Mouse (Mus musculus) CH12.LX (cell line): Measurements from ENCODE around the gene Plcb3. TPM values are rescaled to one million over a fixed set of nuclear protein-coding genes. Genes with fewer than 3 reads are reported as not detected.
A peak's percentile ranks its signal among the peaks of the same experiment; 100 is the strongest.

Experiments
- DNase-seq: peaks from one replicate; pipeline ENCODE4 v3.0.0-alpha.2; 2013; ENCODE audit errors: extremely low read depth
- H3K27ac ChIP-seq: 2 replicates; pipeline ENCODE4 v1.5.1; 2012; ENCODE audit warnings: low read depth, mild to moderate bottlenecking, control low read depth, moderate library complexity; ENCODE audit not compliant: insufficient read depth
- H3K27me3 ChIP-seq: replicated peaks from 2 replicates; pipeline ENCODE3; 2012; ENCODE audit warnings: inconsistent platforms
- H3K36me3 ChIP-seq, 2 experiments: replicated peaks in 1 of 2; 2 replicates each; pipeline versions ENCODE3 to v1.6.1; 2012; ENCODE audit warnings: inconsistent platforms in 1 of 2, low read length in 1 of 2, mild to moderate bottlenecking in 1 of 2, mixed read lengths in 1 of 2, moderate library complexity in 1 of 2; ENCODE audit not compliant: control insufficient read depth in 1 of 2, insufficient read depth in 1 of 2
- H3K4me1 ChIP-seq, 2 experiments: 2 replicates each; pipeline ENCODE4 v1.6.1; 2012; ENCODE audit warnings: inconsistent platforms in 1 of 2, moderate library complexity in 1 of 2; ENCODE audit not compliant: insufficient read depth in 2 of 2, control insufficient read depth in 1 of 2
- H3K4me2 ChIP-seq: 2 replicates; pipeline ENCODE4 v1.6.1; 2012; ENCODE audit warnings: low read depth, mild to moderate bottlenecking, control low read depth; ENCODE audit not compliant: poor library complexity, insufficient read depth, severe bottlenecking
- H3K4me3 ChIP-seq, 3 experiments: fragments of 150-350 bp in 1 of 3; sonication (generic) in 1 of 3; replicated peaks in 1 of 3; 2 replicates each; pipeline versions ENCODE3 to v1.5.1; 2011 to 2012; ENCODE audit warnings: low read depth in 2 of 3, low read length in 2 of 3, mild to moderate bottlenecking in 2 of 3, moderate library complexity in 2 of 3, control low read depth in 1 of 3, improper control_type of control experiment in 1 of 3, inconsistent platforms in 1 of 3, mixed read lengths in 1 of 3; ENCODE audit not compliant: poor library complexity in 1 of 3
- H3K79me2 ChIP-seq: replicated peaks from 2 replicates; pipeline ENCODE4 v1.6.1; 2012; ENCODE audit warnings: mild to moderate bottlenecking, moderate library complexity; ENCODE audit not compliant: control insufficient read depth, poor library complexity, insufficient read depth, severe bottlenecking; ENCODE audit errors: extremely low read depth
- H3K9ac ChIP-seq: 2 replicates; pipeline ENCODE4 v1.6.1; 2012; ENCODE audit warnings: low read depth, mild to moderate bottlenecking, control low read depth, moderate library complexity; ENCODE audit not compliant: insufficient read depth
- H3K9me3 ChIP-seq: replicated peaks from 2 replicates; pipeline ENCODE3; 2012; ENCODE audit warnings: low read length, inconsistent platforms, mixed read lengths
- BHLHE40 ChIP-seq: IDR thresholded peaks from 2 replicates; pipeline ENCODE4 v1.6.1; 2011; ENCODE audit warnings: mild to moderate bottlenecking, low read depth, low read length, improper control_type of control experiment
- CHD1 ChIP-seq: IDR thresholded peaks from 2 replicates; pipeline ENCODE4 v1.6.1; 2012; ENCODE audit warnings: low read depth, low read length, improper control_type of control experiment, inconsistent platforms
- CHD2 ChIP-seq: IDR thresholded peaks from 2 replicates; pipeline ENCODE4 v1.6.1; 2011; ENCODE audit warnings: low read length, improper control_type of control experiment
- CTCF ChIP-seq, 2 experiments: IDR thresholded peaks in 1 of 2; conservative IDR thresholded peaks in 1 of 2; 2 replicates each; pipeline ENCODE4 v1.5.1; 2011 to 2012; ENCODE audit warnings: low read depth in 2 of 2, low read length in 2 of 2, improper control_type of control experiment in 1 of 2, inconsistent platforms in 1 of 2, mild to moderate bottlenecking in 1 of 2, moderate library complexity in 1 of 2
- E2F4 ChIP-seq: IDR thresholded peaks from 2 replicates; pipeline ENCODE4 v1.6.1; 2011; ENCODE audit warnings: low read depth, low read length, improper control_type of control experiment; ENCODE audit not compliant: insufficient replicate concordance
- ELF1 ChIP-seq: IDR thresholded peaks from 2 replicates; pipeline ENCODE4 v1.6.1; 2014; ENCODE audit warnings: low read depth, mild to moderate bottlenecking, inconsistent platforms, low read length, improper control_type of control experiment
- EP300 ChIP-seq: IDR thresholded peaks from 2 replicates; pipeline ENCODE4 v1.6.1; 2011; ENCODE audit warnings: low read length, improper control_type of control experiment
- ETS1 ChIP-seq: conservative IDR thresholded peaks from 2 replicates; pipeline ENCODE4 v1.6.1; 2012; ENCODE audit warnings: low read depth, mild to moderate bottlenecking, inconsistent platforms, low read length, improper control_type of control experiment, moderate library complexity
- HCFC1 ChIP-seq: IDR thresholded peaks from 2 replicates; pipeline ENCODE4 v1.6.1; 2012; ENCODE audit warnings: low read depth, mild to moderate bottlenecking, inconsistent platforms, low read length, improper control_type of control experiment
- IRF4 ChIP-seq: IDR thresholded peaks from 2 replicates; pipeline ENCODE4 v1.6.1; 2014; ENCODE audit warnings: low read depth, mild to moderate bottlenecking, inconsistent platforms, low read length, improper control_type of control experiment
- JUN ChIP-seq: IDR thresholded peaks from 2 replicates; pipeline ENCODE4 v1.6.1; 2011; ENCODE audit warnings: low read depth, mild to moderate bottlenecking, low read length, improper control_type of control experiment, moderate library complexity; ENCODE audit not compliant: insufficient read depth
- JUND ChIP-seq: conservative IDR thresholded peaks from 2 replicates; pipeline ENCODE4 v1.6.1; 2011; ENCODE audit warnings: low read depth, low read length, improper control_type of control experiment
- KAT2A ChIP-seq: IDR thresholded peaks from 2 replicates; pipeline ENCODE4 v1.6.1; 2012; ENCODE audit warnings: low read length, improper control_type of control experiment, inconsistent platforms; ENCODE audit not compliant: insufficient replicate concordance
- MAZ ChIP-seq: IDR thresholded peaks from 2 replicates; pipeline ENCODE4 v1.6.1; 2012; ENCODE audit warnings: low read depth, mild to moderate bottlenecking, inconsistent platforms, low read length, improper control_type of control experiment, moderate library complexity
- MEF2A ChIP-seq: IDR thresholded peaks from 2 replicates; pipeline ENCODE4 v1.6.1; 2014; ENCODE audit warnings: low read depth, mild to moderate bottlenecking, inconsistent platforms, low read length, improper control_type of control experiment, borderline replicate concordance
- MYC ChIP-seq: IDR thresholded peaks from 2 replicates; pipeline ENCODE4 v1.6.1; 2011; ENCODE audit warnings: low read depth, mild to moderate bottlenecking, improper control_type of control experiment, low read length
- NELFE ChIP-seq: IDR thresholded peaks from 2 replicates; pipeline ENCODE4 v1.6.1; 2011; ENCODE audit warnings: low read depth, low read length, improper control_type of control experiment
- NRF1 ChIP-seq: IDR thresholded peaks from 2 replicates; pipeline ENCODE4 v1.6.1; 2014; ENCODE audit warnings: low read depth, mild to moderate bottlenecking, inconsistent platforms, low read length, improper control_type of control experiment, moderate library complexity
- PAX5 ChIP-seq: IDR thresholded peaks from 2 replicates; pipeline ENCODE4 v1.6.1; 2012; ENCODE audit warnings: low read length, inconsistent platforms, mixed read lengths
- POLR2A ChIP-seq: IDR thresholded peaks from 2 replicates; pipeline ENCODE4 v1.6.1; 2011; ENCODE audit warnings: low read depth, mild to moderate bottlenecking, improper control_type of control experiment, low read length
- POLR2AphosphoS2 ChIP-seq: IDR thresholded peaks from 2 replicates; pipeline ENCODE4 v1.6.1; 2011; ENCODE audit warnings: low read depth, low read length, improper control_type of control experiment
- RAD21 ChIP-seq: IDR thresholded peaks from 2 replicates; pipeline ENCODE4 v1.6.1; 2011; ENCODE audit warnings: low read depth, mild to moderate bottlenecking, low read length, improper control_type of control experiment, moderate library complexity
- RCOR1 ChIP-seq: conservative IDR thresholded peaks from 2 replicates; pipeline ENCODE4 v1.6.1; 2012; ENCODE audit warnings: low read depth, mild to moderate bottlenecking, inconsistent platforms, low read length, improper control_type of control experiment
- SIN3A ChIP-seq: IDR thresholded peaks from 2 replicates; pipeline ENCODE4 v1.6.1; 2012; ENCODE audit warnings: low read length, improper control_type of control experiment, inconsistent platforms
- TBP ChIP-seq: conservative IDR thresholded peaks from 2 replicates; pipeline ENCODE4 v1.6.1; 2011; ENCODE audit warnings: low read depth, low read length, improper control_type of control experiment
- TCF12 ChIP-seq: IDR thresholded peaks from 2 replicates; pipeline ENCODE4 v1.6.1; 2014; ENCODE audit warnings: low read depth, mild to moderate bottlenecking, inconsistent platforms, low read length, improper control_type of control experiment
- UBTF ChIP-seq: IDR thresholded peaks from 2 replicates; pipeline ENCODE4 v1.6.1; 2012; ENCODE audit warnings: low read depth, mild to moderate bottlenecking, inconsistent platforms, low read length, improper control_type of control experiment, moderate library complexity
- USF2 ChIP-seq: conservative IDR thresholded peaks from 2 replicates; pipeline ENCODE4 v1.6.1; 2011; ENCODE audit warnings: low read depth, low read length, improper control_type of control experiment
- ZC3H11A ChIP-seq: IDR thresholded peaks from 2 replicates; pipeline ENCODE4 v1.6.1; 2012; ENCODE audit warnings: low read depth, mild to moderate bottlenecking, inconsistent platforms, low read length, improper control_type of control experiment
- ZMIZ1 ChIP-seq: IDR thresholded peaks from 2 replicates; pipeline ENCODE4 v1.6.1; 2012; ENCODE audit warnings: low read depth, mild to moderate bottlenecking, inconsistent platforms, low read length, improper control_type of control experiment
- dilution Hi-C: fragments of 300-500 bp; cut with MboI; formaldehyde crosslinking; loops from 2 replicates; pipeline ENCODE4 v1.14.3; 2020; ENCODE audit warnings: low sequenced_read_pairs; ENCODE audit not compliant: extremely low pct_unique_long_range_greater_than_20kb, extremely low pct_ligation_motif_present
- in situ Hi-C: fragments of 300-500 bp; cut with MboI; formaldehyde crosslinking; loops from 3 replicates; pipeline ENCODE4 v1.14.3; 2019; ENCODE audit warnings: low sequenced_read_pairs, low pct_ligation_motif_present, low pct_unique_long_range_greater_than_20kb, mixed read lengths
- polyA plus RNA-seq: library from polyadenylated mRNA; unstranded; fragments of >175 nt; gene quantifications from 2 replicates; pipeline ENCODE4 v1.2.1, GENCODE M21; 2012; ENCODE audit warnings: low read depth; ENCODE audit not compliant: insufficient read length
- total RNA-seq, 2 experiments: library from RNA; depleted of rRNA; stranded (reverse); fragments of 300-350 nt in 1 of 2; fragments of >200 nt in 1 of 2; gene quantifications; 2 replicates each; pipeline ENCODE4 v1.2.3; 2012 to 2014

The Plcb3 gene
- total and polyA plus RNA-seq, 3 experiments, result 4.1 to 8.2 (median 7.5) TPM

DNA sequence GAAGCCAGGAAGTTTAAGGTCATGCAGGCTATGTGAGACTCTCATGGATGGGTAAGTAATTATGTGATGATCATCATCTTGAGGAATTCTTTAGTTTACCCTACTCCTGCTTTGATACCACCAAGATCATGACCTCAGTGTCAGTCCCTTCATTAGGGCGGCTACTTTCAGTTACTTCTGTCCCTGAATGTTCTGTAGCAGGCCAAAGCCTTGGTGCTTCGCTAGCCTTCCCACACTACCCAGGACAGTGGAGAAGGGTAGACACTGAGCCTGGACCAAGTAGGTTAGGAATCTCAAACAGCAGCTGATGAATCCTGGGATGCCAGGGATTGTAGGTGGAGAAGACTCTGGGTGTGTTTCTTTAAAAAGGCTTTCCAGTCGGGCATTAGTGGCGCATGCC, 5.2 kb upstream of the Plcb3 start:
- no peak for TF ChIP-seq HCFC1
- TF ChIP-seq PAX5, result no peak
- no peak for TF ChIP-seq EP300
- no peak for TF ChIP-seq NRF1
- no peak for TF ChIP-seq BHLHE40
- no peak for TF ChIP-seq TCF12
- no peak for TF ChIP-seq ZMIZ1
- no peak for TF ChIP-seq TBP
- TF ChIP-seq ZC3H11A, result no peak
- TF ChIP-seq USF2, result no peak
- TF ChIP-seq ETS1, result no peak
- TF ChIP-seq RCOR1, result no peak
- no peak for TF ChIP-seq JUN
- TF ChIP-seq RAD21, result no peak
- no peak for TF ChIP-seq KAT2A
- TF ChIP-seq NELFE, result no peak
- TF ChIP-seq, all 38 proteins: peak for 0
- peaks cover 22 to 50% of the 10 kb centered on the region in 2 experiments for H3K4me1 ChIP-seq
- H3K27ac ChIP-seq, result no peak overlapping the region

DNA sequence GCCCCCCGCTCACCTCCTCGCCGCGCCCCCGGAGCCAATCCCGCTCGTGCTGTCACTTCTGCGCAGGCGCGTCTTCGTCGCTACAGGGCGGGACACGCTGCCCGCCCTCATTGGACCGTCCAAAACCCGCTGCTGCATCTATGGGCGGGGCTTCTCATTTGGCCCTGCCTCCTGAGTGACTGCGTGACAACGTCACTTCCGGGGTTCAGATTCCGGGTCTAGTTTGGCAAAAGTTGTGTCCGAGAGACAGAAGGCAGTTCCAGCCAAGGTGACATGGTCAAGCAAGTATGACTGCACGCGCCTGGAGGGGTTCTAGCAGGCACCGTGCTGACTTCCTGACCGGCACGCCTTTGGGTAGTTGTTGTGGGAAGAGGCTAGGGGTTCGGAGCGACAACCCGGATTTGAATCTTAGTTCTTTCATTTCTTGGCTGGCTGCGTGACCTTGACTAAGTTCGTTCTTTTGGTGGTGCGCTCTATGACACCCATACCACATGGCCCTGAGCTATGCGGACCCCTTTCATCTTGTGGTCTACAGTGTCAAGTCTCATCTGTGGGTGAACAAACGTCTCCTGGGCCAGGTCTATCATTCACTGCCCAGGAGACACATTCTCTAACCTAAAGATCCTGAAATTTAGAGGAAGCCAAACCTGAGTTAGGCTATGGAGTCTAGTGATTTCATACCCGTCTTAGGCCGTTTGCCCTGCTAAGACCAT, 4.3 kb upstream of the Plcb3 start, which contains the start of gene Fkbp2:
Gene Fkbp2, minus strand, starts transcription at position 121 of the 713 bp plus-strand sequence.
- H3K4me2 ChIP-seq, result peak within 1 kb of the TSS; percentile 84
- H3K27me3 ChIP-seq, result no peaks in the 10 kb centered on the region
- H3K9me3 ChIP-seq, result no peaks in the 10 kb centered on the region
- peaks cover 27 to 59% of the 10 kb centered on the region in 2 experiments for H3K36me3 ChIP-seq
- peaks cover 15 to 44% of the 10 kb centered on the region in 2 experiments for H3K4me1 ChIP-seq
- dilution Hi-C loops, result no loop called here
- peak within 1 kb of the TSS; percentile 73 to 83 (median 79) for H3K4me3 ChIP-seq
- H3K9ac ChIP-seq, result peak within 1 kb of the TSS; percentile 78
- peak; percentile 98 for DNase-seq
- H3K27ac ChIP-seq, result peak within 1 kb of the TSS; percentile 65
- H3K79me2 ChIP-seq, result peaks cover 26% of the 10 kb centered on the region
- in situ Hi-C loops, result no loop called here
- peak; percentile 97 for TF ChIP-seq ZMIZ1
- no peak for TF ChIP-seq ETS1
- TF ChIP-seq CHD2, result peak; percentile 59; the same call in 1 of the 2 replicates
- no peak for TF ChIP-seq RAD21
- TF ChIP-seq RCOR1, result no peak
- peak; percentile 95 for TF ChIP-seq SIN3A
- TF ChIP-seq TCF12, result peak; percentile 90
- TF ChIP-seq ZC3H11A, result no peak
- TF ChIP-seq MYC, result peak; percentile 75; the same call in 1 of the 2 replicates
- TF ChIP-seq POLR2AphosphoS2, result peak; percentile 96
- TF ChIP-seq UBTF, result no peak
- TF ChIP-seq ELF1, result peak; percentile 94
- no peak for TF ChIP-seq JUND
- 0 out of 2 replicates have a peak, but pooled peaks have one; percentile 26 for TF ChIP-seq E2F4
- TF ChIP-seq USF2, result no peak
- no peak for TF ChIP-seq IRF4
- TF ChIP-seq HCFC1, result peak; percentile 73
- TF ChIP-seq EP300, result no peak
- peak; percentile 100 for TF ChIP-seq POLR2A
- TF ChIP-seq JUN, result no peak
- no peak for TF ChIP-seq MEF2A
- TF ChIP-seq CTCF (conservative IDR thresholded peaks at IDR 0.05 in 1 of 2, IDR thresholded peaks at IDR 0.05 in 1 of 2; ENCODE audit: low read depth in 2 of 2, low read length in 2 of 2), result no peak
- TF ChIP-seq NELFE, result peak; percentile 98
- peak; percentile 96 for TF ChIP-seq TBP
- TF ChIP-seq MAZ, result 0 out of 2 replicates have a peak, but pooled peaks have one; percentile 72
- no peak for TF ChIP-seq CHD1

More for the DNA sequence above, 5.2 kb upstream of the Plcb3 start:
- Histone ChIP-seq H3K4me3 (peak overlapping the region in 2 of 3 experiments; percentile 73 to 83), H3K9me3 (no peaks in the 10 kb centered on the region), H3K4me2 (peak overlapping the region; percentile 84), H3K79me2 (peaks cover 17% of the 10 kb centered on the region), H3K36me3 (peaks cover 27 to 64% of the 10 kb centered on the region in 2 experiments), H3K9ac (peak overlapping the region; percentile 78), H3K27me3 (no peaks in the 10 kb centered on the region)
- in situ Hi-C loops, result no loop called here
- DNase-seq, result no peak
- dilution Hi-C loops, result no loop called here
